Mouse (Mus musculus): ENCODE measurements around the gene Slc6a20a.
"Not testable (repeated sequence)": the region's sequence is repeated elsewhere in the genome, so short reads cannot be mapped to it uniquely, and the experiment has no call there.

The Slc6a20a gene

GRCm38 (mm10) chr9:123678327-123679105, at the start of gene Slc6a20a, which contains the start of gene Ccr9:
Slc6a20a (minus strand) TSS chr9:123678885.
Ccr9 (plus strand) TSS chr9:123678439.
- no peak for DNase-seq

- no peak for DNase-seq
Observed at GRCm38 (mm10) chr9:123722737-123723493, 44.2 kb upstream of the Slc6a20a start.

GRCm38 (mm10) chr9:123717186-123718008, 38.7 kb upstream of the Slc6a20a start, which contains the start of gene Lztfl1:
Lztfl1 (minus strand) TSS chr9:123717697.
- DNase-seq, result peak; percentile 97

GRCm38 (mm10) chr9:123716301-123716700, 37.6 kb upstream of the Slc6a20a start:
- DNase-seq, result peak; percentile 9

DNA sequence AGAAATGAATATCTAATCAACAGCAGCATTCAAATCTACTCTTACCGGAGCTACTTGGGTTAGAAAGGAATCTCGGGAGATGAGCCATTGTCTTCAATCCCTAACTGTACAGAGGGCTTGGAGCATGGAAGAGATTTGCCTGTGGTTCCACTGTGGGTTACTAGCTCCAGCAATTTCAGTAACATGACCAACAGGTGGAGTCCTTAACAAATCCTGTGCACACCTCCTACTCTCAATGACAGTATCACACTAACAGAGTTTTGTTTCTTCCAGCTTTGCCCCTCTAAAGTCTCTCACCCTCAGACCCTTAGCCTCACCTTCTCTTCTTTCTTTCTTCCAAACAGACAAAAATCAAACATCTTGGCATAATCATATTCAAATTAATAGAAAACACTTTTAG, 34.4 kb upstream of the Slc6a20a start:
- DNase-seq, result no peak

GRCm38 (mm10) chr9:123709226-123709625, 30.5 kb upstream of the Slc6a20a start:
- DNase-seq, result no peak

- DNase-seq, result no peak
Observed at GRCm38 (mm10) chr9:123701822-123702221, 23.1 kb upstream of the Slc6a20a start.

DNA sequence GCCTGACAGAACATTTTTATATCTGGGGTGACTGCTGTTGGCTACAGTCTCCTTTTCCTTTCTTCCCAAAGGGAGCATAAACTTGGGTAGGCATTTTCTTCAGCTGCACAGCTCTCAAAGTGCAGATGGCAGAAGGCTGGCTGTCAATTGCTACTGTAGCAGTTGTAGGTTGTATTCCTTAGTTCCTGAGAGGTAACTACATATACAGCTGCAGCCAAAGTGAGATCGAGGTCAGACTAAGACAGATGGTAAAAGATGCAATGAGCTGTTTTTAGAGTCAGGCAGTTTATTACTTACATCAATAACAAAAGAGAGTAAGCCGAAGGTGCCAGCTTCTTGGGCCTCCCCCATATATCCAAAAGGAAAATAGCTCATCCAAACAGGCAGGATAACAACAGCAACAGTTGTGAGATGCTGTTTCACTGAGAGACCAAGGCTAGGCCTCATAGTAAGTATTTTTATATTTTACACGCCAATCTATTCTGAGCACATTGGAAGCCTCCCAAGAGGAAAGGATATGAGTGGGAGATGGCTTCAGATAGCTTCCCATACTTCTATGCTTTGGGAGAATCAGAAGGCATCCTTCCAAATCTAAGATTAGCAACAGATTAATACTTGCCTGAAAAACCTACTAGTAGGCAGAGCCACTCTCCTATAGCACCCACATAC, 17.1 kb upstream of the Slc6a20a start:
- no peak for DNase-seq

DNA sequence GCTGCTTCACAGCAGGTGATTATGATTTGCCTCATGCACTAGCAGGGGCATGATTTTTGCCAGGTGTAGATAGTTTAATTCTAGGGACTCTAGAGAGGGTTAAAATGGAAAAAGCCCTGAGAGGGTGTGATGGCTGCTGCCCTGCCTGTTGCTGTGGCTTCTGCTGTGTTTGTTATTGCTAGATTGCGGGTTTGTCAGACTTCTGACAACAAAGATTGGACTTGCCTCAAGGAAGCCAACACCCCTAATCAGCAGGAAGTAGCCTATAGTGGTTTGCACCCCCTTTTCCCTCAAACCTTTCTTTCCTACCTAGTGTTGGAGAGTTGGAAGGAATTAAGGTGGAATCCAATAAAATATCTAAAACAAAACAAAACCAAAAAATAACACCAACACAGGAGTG, 9.5 kb upstream of the Slc6a20a start:
- no peak for DNase-seq

- DNase-seq, result no peak
Observed at GRCm38 (mm10) chr9:123686206-123686605, 7.5 kb upstream of the Slc6a20a start.

GRCm38 (mm10) chr9:123683704-123684103, 5.0 kb upstream of the Slc6a20a start:
- DNase-seq, result no peak

DNA sequence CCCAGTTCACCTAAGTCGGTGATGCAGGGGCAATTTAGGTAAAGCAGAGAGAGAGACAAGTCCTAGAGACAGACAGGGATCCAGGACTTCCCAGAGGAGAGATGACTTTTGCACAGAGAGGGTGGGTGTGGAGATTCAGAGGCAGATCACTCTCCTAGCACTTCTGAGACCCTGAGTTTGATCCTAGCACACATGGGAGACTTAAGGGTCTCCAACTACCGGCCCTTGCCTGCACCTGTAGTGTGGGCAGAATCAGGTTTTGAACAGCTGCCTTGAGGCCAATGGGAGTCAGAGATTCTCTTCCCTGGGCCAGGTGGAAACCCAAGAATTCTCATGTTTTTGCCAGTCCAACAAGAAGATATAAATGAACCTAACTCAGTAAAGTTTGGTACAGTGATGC, 513 bp upstream of the Slc6a20a start:
- no peak for DNase-seq

- no peak for DNase-seq
Observed at GRCm38 (mm10) chr9:123665645-123666044, 13.0 kb downstream of the Slc6a20a start.

DNA sequence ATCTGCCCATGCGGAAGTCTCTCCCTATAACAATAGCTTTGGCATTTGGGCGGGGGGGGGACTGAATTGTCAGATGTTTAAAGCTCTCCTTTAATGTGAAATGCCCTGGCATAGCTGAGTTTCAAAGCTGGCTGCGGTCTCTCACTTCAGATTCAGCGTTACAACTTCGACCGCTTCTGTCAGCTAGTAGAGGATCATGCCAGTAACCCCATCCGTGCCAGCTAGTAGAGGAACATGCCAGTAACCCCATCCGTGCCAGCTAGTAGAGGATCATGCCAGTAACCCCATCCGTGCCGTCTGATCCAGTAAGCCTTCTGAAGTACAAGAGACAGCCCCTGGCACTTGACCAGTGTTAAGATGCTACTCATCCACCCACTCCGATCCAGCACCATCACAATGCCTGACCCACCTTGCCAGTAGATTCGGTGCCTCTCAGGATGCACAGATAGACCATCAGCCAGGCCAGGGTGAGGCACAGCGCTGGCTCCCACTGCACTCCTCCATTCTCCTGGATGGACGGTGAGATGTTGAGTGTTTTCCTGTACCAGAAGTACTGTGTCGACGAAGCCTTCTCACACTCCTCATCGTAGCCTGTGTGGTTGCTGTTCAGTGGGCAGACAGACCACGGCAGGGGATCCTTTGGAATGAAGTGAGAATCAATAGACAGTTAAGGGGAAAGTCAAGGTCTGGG, 18.6 kb downstream of the Slc6a20a start:
- DNase-seq, result not testable (repeated sequence)

- no peak for DNase-seq
Observed at GRCm38 (mm10) chr9:123658981-123659380, 19.7 kb downstream of the Slc6a20a start.

- DNase-seq, result no peak
Observed at GRCm38 (mm10) chr9:123657457-123657856, 21.2 kb downstream of the Slc6a20a start.

- DNase-seq, result no peak
Observed at GRCm38 (mm10) chr9:123651369-123651768, 27.3 kb downstream of the Slc6a20a start.

DNA sequence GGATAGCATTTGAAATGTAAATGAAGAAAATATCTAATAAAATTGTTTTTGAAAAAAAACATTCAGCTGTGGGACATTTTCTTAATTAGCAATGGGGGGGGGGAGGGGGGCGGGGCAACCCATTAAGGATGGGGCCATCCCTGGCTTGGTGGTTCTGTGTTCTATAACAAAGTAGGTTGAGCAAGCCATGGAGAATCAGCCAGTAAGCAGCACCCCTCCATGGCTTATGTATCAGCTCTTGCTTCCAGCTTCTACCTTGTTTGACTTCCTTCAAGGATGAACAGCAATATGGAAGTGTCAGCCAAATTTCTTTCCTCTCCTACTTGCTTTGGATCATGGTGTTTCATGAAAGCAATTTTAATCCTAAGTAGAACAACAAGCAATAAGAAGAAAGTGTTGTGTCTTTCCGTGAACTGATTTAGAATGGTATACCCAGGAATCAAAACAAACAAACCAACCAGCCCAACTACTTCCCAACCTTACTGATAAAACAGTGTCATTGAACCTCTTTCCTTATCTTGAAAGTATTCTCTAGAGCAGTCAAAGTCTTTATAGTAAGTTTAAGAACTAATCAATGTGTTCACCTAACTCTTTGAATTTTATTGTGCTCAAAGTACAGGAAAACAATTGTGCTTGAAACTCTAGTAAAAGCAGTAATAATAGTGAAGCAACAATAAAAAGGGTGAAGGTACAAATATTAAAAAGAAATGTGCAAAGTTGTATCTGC, 28.7 kb downstream of the Slc6a20a start:
- DNase-seq, result no peak

GRCm38 (mm10) chr9:123640106-123640505, 38.6 kb downstream of the Slc6a20a start:
- DNase-seq, result no peak

- no peak for DNase-seq
Observed at GRCm38 (mm10) chr9:123638668-123639089, 40.0 kb downstream of the Slc6a20a start.

DNA sequence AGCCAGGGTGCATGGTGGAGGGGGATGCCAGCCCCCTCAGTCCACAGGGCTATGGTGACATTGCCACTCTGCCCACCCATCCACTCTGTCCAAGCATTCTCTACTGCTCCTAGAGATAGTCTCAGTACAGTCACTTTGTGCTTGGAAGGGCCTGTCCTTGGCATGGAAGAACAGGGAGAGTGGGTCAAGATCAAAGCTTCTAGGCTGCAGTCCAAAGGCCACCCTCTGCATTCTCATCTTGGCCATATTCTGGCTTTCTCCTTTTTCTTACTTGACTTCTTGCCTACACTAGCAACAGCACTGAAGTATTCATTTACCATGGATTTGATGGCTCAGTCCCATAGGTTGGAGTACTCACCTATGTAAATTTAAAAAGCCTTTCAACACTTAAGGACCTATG, 40.5 kb downstream of the Slc6a20a start:
- no peak for DNase-seq

Data from cerebellum, adult 9-11 months (tissue).